Mouse (Mus musculus) retina, embryonic 14.5 days (tissue): ENCODE results near the gene Slc44a5.

ENCODE experiments used
- DNase-seq: peaks from one replicate; pipeline ENCODE4 v3.0.0-alpha.2; 2015; ENCODE audit warnings: low spot score

Slc44a5 gene

GRCm38 (mm10) chr3:154300006-154300405 lies 326.8 kb downstream of the Slc44a5 start:
- DNase-seq = no peak

- DNase-seq = no peak
Measured at GRCm38 (mm10) chr3:154301102-154301501, 327.9 kb downstream of the Slc44a5 start.

GRCm38 (mm10) chr3:154305163-154305884 lies 332.1 kb downstream of the Slc44a5 start:
- DNase-seq = no peak

- peak; percentile 59 for DNase-seq
Measured at GRCm38 (mm10) chr3:154317651-154318248, 344.5 kb downstream of the Slc44a5 start.
